Mouse (Mus musculus): ENCODE measurements around the gene Trappc3.

The Trappc3 gene

DNA sequence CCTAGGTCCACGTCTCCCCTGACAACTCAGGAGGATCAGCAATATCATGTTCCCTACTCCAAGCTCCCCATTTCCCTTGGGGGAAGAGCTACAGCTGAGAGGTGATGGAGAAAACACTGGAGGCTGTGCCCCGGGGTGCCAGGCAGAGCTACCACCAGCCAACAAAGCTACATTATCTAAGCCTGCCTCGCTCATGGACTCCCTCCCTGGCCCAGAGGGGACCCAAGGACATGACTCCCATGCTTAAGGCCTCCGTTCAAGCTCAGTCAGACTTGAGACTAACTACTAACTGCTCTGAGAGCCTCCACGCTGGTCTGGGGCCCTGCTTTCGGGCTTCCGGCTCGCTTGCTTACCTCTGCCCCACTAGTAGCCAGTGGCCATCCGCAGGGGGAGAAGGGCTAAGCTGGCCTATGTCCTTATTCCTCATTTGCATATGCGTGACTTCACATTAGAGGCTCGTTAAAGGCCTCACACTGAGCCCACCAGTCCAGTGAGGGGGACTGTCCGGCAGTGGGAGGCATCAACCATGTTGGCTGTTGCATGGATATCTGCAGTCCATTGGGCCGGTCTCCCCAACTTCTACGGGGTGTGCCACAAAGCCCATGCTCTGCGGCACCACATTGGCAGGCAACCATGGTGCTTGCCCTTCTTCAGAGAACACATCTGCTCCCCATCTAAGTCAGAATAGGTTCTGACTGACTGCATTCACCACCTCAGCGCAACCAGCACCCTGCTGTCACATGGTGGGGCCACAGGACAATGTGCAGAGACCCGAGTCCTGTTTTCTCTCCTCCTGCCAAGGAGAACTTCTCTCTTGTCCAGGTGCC lies 9.5 kb upstream of the Trappc3 start:
- DNase-seq = no peak

DNA sequence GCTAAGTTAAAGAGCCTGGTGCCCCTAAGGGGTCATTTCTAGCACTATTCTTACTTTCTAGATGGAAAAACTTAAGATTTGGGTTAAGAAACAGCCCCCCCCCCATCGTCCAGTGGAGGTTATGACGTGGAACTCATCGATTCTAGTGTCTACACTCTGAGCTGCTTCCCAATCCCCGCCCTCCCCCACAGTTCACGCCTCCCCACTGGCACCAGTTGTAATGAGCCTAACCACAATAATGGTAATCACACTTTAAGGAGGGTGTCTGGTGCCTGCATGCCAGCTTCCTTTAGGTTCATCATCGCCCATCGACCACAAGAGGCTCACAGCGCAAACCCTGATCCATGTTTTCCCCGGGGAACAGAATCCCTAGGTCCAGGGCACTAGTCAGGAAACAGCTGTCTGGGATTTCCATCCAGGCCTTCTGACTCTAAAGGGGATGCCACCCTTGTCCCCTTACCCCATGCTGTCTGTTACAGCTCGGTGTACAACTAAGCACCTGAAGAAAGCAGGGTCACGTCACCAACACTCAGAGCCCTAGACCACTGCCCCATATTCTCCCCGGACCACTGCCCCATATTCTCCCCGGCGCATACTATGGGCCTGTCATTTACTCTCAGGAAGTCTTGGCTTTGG lies 8.4 kb upstream of the Trappc3 start:
- DNase-seq = no peak

DNA sequence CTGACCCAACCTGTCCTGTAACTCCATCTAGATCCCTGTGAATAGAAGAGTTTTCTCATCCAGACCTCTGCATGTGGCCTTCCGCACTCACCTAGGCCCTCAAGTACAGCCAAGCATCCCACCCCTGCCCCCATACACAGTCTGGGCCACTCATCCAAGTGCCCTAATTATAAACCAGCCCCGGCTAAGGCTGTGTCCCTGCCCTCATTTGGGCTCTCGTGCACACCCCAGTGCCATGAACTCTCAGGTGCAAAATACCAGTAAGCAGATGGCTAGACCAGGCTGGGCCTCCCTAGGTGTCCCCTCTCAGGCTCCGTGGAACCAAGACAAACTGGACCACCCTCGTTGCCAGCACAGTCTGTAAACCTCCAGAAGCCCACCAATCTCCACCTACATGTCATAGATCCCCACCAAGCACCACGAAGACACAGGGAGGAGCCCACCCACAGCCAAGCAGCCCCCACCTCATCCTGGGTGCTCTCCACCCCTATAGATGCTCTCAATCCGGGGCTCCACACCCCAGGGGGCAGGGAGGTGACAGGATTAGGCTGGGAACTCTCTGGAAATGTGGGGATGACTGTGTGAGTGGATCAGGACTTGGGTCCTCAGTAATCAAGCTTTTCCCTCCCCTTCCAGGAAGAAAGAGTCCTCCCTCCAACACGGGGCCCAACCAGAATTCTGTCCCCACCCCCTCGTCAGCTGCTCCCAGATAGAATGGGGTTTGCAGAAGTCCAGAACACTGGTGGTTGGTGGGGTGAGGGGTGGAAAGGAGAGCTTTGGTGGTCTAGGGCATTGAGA lies 7.6 kb upstream of the Trappc3 start:
- DNase-seq = peak; percentile 53

DNA sequence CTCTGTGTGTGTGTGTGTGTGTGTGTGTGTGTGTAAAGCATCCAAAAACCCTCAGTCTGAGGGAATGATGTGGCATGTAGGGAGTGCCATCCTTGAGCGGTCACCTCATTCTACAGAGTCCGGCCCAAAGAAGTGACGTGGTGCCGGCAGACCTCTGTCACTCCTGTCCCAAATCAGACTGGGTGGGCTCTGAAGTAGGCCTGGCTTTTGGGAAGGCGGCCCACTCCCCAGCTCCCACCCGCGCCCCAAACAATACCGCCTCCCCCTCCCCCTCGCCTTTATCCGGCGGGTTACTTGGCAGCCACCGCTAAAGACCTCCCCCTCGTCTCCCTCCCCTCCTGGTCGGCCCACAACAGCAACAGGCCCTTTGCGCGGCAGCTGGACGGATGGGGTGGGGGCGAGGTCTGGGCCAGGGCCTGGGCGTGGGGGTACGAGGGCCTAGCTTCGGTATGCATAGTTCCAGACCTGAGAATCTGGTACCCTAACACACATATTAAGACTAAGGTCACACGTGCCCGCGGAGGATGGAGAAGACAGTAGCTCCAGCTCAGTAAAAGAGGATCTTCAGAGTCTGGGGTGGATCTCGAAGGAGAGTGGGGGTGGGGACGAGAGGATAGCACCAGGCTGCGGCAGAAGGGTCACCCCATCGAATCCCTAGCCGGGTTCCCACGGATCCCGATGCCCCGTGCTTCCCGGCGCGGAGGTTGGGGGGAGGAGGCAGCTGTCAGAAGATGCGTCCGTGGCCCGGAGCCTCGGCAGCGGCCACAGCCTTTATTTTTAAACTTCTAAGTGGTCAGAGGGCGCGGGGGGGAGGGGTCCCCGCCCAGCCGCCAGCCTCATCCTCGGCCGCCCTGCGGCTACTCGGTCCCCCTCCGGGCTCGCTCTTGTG lies 6.8 kb upstream of the Trappc3 start:
- DNase-seq = peak; percentile 44

DNA sequence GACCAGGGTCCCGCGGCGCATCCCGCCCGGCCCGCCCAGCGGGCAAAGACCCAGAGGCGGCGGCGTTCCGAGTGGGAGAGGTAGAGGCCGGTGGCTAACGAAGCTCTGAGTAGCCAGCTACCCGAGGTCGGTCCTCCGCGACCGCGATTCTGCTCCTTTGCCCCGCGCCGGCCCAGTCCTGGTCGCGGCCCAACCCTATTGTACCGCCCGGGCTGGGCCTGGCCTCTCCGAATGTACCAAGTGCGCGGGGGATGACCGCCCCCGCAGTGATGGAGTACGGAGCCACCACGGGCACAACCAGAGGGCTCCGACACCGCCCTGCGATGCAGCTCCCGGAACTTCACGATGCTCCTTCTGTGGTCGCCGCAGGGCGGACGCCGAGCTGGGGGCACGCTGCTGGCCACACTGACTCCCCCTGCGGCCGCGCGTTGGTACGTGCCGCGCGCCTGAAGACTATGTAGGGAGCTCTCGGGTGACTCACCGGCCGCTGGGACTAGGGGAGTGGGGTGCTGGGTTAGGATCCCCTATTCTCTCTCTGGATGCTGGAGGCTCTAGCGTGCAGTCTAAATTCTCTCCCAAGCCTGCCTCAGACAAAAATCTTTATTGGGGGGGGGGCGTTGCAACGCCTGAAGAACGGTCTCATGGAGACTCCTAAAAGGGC lies 5.9 kb upstream of the Trappc3 start, which contains the start of gene Map7d1:
Gene Map7d1 (minus strand): TSS at position 213 of the 661 bp plus-strand sequence.
- DNase-seq = peak; percentile 90

DNA sequence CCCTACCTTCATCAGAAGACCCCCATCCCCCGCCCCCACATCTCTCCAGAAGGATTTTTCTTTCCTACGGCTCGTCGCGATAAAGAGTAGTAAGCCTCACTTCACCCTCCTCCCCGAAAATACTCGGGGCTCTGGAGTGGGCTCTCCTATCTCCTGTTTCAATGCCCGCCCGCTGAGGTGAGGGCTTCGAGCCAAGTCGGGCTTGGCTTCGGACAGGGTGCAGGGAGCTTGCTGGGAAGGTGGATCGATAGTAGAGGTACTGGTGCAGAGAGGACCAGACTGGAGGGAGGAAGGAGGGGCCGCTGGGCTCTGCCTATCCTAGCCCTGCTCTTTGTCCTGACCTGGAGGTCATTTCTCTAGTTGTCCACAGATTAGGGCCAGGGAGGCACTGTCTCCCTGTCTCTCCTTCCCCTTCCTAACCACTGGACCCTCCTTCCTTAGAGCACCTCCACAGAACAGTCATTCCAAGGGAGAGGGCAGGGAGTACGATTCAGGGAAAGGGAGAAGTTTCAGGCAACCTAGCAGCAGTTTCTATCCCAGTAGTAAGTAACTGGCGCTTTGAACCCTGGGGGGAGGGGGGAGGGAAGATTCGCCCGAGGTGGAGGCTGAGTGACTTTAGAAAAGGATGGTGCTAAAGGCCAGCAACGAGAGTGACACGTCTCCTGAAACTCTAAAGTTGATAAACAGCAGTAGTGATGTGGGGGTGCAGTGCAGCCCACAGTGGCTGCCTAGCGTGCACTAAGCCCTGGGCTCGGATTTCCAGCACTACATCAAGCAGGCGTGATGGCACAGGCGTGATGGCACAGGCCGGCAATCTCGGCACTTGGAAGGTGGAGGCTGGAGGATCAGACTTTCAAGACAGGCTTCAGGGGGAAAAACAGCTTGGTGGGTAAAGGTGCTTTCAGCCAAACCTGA lies 4.9 kb upstream of the Trappc3 start:
- DNase-seq = peak; percentile 59

DNA sequence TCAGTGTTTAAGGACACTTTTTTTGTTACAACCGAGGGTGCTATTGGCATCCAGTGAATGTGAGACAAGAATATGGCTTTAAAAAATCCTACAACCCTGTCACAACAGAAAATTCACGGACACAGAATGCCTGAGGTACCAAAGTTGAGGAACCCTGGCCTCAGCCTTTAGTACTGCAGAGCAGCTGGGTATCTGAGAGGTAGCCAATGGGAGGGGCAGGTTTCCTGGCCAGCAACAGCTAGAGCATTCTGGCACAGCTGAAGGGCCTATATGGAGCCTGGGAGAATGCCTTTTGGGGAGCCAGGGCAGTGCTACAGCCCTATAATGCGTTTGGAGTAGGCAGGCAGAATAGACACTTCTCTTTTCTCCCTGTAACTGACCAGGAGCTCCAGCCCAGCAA lies 3.1 kb upstream of the Trappc3 start:
- peak; percentile 25 for DNase-seq

DNA sequence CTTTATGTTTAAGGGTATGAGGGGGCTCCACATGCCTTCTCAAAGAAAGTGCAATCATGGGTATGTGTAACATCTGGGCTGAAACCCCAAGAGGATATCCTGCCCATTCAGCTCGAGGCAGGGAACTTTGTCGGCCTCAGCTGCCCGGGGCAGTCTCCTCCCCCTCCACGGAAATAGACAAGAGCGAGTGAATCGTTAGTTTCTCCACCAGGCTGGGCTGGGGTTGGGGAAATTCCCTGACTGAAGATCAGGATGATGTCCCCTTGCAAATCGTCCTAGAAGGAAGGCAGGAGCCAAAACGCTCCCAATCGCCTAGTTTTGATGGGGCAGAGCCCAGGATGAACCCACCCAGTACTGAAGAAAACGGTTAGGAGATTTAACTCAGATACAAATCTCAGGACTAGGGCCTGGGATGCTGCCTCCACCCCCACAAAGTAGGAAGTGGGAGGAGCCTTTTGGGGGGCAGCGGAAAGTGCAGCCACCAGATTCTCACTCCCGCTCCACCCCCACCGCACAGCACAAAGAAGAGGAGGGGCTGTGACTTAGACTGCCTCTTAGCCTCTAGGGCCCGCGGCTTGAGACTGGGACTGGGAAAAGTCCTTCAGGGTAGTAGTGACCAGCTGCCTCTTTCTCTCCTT lies 2.5 kb upstream of the Trappc3 start:
- DNase-seq = peak; percentile 85

DNA sequence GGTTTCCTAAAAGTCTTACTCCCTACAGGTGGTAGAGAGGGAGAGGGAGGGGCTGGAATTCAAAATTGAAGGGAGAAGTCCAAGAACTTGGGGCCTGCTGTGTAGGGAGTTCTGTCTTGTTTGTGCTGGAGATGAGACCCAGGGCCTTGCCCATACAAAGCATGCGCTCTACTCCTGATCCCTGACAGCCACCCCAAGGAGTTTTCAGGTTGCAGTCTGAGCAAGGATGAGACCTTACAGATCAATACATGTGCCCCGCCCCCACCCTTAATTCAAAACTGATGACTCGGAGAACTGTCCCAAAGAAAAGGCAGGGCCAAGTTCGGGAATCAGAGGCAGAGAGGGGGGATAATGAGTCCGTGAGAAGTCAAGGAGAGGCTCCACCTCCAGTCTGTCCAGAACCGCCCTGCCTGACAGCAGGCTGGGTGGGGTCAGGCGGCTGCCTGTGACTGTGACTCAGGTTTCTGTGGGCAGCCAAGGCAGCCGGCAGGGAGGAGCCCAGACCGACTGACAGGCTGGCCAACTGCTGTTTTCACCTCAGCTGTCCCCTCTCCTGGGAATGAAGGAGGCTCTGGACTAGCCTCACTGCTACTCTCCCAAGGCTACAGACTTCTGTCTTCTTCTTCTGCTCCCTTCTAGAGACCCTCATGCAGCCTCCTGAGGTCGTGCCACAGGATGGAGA lies 1.5 kb upstream of the Trappc3 start:
- DNase-seq = peak; percentile 78

DNA sequence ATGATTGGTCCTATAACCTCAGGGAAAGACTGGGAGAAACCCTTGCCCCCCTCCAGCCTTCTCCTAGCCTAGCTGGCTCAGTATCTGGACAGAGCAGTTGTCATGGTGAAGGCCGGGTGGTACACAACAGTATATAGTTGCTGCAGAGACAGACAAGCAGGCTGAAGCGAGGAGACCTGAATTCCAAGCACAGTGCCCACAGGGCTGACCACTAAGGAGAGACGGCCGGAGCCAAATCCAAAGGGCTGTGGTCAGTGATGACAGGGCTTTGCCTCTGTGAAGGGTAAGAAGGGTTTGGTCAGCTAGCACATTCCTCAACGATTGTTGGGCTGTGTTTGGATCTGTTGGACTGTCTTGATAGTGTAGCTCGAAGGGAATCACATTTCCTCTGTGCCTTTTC lies 859 bp upstream of the Trappc3 start:
- no peak for DNase-seq

DNA sequence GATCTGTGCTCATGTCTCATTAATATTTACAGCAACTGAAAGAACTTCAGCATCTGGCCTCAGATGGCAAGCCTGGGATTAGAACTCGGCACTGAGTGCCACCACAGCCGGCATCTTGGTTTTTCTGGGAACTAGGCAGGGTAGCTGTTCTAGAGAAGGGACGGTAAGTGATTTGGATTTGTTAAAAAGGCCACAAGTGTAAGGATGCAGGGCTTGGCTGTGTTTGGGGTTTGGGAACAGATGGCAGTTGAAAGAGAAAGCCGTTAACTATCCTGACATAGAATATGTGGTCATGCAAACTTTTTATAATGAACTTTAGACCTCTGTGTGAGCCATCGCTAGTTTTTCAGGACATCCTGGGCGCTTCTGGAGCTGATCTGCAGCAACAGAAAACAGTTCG lies 450 bp upstream of the Trappc3 start:
- DNase-seq = no peak

DNA sequence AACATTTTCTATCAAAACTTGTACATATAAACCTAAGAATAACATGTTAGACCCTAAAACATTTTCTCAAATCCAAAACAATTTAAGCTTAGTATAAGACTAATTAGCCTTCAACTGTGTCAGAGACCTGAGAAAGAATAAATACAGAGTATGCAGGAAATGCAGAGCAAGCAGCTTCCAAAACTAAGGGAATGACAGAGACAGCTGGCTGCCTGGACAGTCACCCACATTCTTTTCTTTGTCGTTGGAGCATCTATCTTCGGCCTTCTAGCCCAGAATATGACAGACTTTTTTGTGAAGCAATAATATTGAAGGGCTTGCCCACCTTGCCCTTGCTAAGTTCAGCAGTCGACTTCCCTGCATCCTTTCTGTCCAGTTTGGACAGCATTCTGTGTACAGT lies 7.2 kb downstream of the Trappc3 start:
- DNase-seq = no peak

DNA sequence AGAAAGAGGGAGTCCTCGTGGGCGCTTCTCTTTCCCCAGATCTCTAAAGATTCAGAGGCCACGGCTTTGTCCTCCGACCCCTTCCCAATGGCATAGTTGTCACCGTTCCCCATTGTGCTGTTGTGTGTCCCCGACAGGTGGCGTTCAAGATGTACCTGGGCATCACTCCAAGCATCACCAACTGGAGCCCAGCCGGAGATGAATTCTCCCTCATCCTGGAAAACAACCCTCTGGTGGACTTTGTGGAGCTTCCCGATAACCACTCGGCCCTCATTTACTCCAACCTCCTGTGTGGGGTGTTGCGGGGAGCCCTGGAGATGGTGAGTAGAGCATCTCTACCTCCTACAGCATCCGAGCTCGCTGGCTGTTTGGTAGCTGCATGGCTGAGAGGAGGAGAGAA lies 11.6 kb downstream of the Trappc3 start:
- DNase-seq = no peak

DNA sequence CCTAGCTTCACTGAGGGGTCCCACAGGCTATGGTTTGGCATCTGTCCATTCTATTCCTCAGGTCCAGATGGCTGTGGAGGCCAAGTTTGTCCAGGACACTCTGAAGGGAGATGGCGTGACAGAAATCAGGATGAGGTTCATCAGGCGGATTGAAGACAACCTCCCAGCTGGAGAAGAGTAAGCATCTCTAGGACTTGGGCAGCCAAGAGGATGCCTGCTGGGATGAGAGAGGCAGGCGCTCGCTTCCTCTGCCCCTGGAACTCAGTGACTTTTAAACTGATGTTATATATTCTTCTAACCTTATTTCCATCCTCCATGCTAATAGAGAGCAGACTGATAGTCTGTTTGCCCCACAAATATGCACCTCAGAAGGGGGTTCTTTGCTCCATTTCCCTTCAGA lies 13.0 kb downstream of the Trappc3 start:
- DNase-seq = no peak

DNA sequence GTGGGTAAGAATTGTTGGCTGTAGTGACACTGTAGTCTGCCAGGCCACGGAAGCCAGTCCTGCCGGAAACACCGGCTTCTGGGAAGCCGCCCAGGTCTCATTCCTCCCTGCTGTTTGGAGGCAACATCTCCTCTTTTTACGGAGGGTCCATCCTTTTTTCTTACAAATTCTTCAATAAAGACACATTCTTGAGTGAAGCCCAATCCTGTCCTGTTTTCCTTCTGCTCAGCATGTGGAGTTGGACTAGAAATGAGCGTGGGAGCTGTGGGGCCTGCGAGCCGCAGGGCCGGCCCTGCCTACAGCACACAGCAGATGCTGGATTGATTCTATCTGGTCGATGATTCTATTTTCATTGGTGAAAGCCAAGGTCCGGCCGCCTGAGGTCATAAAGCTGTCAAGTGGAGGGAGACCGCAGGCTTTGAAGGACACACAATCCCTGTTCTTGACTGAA lies 13.6 kb downstream of the Trappc3 start:
- DNase-seq = peak; percentile 30

DNA sequence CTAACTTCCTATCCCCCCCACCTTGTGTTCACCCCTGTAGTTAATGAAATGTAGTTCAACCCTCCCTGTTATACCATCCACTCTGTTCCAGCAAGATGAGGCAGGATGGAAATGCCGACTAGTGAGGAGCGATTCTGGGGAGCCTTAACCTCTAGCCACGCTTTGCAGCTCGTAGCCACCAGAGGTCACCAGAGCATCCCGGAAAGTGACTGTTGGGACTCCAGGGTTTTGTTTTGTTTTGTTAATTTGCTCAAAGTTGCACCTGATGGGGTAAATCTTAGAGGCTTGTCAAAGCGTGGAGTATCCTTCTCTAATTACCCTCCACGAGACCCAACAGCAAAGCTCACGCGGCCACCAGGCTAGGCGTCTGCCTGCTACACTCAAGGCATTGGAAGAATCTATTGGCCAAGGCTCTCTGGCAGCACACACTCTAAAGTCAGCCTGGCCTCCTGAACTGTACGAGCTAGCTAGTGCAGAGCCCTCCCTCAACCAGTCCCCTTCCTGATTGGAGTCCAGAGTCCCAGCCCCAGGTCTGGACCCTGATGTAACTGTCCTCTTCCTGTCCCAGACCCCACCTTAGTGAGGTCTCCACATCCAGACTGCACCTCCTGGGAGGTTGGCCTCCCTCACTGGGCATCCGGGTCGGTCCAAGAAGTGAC lies 15.9 kb downstream of the Trappc3 start:
- DNase-seq = peak; percentile 61

DNA sequence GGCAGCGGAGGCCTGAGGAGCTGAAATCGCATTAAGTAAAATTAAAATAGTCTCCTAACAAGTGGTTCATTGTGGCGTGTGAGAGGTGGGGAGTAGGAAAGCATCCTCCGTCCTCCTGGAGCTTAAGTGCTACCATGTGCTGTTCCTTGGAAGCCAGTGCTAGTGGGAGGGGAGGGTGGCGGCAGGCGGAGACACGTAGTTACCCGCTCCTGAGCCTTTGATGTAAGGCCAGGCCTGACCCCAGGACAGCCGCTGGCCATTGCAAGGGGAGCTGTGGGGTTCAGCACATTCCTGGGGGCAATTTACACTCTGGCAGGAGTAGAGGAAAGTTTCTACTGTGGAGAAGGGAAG lies 16.4 kb downstream of the Trappc3 start:
- DNase-seq = no peak

DNA sequence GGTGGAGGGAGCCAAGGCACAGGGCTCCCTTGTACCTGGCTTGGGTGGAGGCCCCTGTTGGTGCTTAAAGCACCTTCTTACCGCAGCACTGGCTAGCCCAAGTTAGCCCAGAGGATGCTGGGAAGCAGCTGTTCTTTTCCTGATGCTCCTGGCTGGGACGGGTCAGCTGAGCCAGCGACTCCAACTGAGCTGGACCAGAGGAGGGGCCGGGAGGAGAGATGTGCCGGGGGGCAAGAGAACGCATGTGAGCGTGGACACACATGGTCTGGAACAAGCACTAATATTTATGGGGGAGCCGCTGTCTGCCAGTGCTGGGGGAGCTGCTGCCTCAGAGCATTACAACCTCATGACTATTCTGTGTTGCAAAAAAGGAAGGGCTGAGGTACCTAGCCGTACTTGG lies 16.8 kb downstream of the Trappc3 start:
- DNase-seq = no peak

DNA sequence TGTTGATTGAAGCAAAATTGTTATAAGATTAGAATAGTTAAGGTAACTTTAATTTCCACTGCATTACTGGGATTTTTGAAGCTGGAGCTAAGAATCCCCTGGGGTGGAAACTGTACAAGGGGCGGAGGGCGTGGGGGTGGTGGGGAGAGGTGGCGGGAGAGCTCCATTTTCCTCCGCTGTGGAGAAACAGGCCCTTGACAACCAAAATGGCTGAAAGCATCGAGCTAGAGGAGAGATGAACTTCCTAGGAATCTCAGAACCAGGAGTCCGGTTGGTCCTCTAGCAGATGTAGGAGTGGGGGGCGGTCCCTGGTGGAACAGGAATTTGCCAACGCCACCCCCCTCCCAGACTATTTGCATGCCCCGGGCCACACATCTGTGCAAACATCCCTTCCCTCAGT lies 19.6 kb downstream of the Trappc3 start:
- no peak for DNase-seq
